Mouse (Mus musculus): Measurements from ENCODE around the gene Ublcp1. TPM values are rescaled to one million over a fixed set of nuclear protein-coding genes. Genes with fewer than 3 reads are reported as not detected.
"Not testable (repeated sequence)": the region's sequence is repeated elsewhere in the genome, so short reads cannot be mapped to it uniquely, and the experiment has no call there.

The Ublcp1 gene
- polyA plus RNA-seq, 1 experiment: 68.8 TPM

GRCm38 (mm10) chr11:44466949-44467442, 3.3 kb downstream of the Ublcp1 start:
- no peaks in the 10 kb centered on the region for H3K27me3 ChIP-seq (ENCODE audit: control insufficient read depth, insufficient read depth, low read length, poor library complexity, severe bottlenecking)
- H3K27ac ChIP-seq (ENCODE audit: insufficient read depth, low read length): no peak overlapping the region
- no peaks in the 10 kb centered on the region for H3K4me1 ChIP-seq (ENCODE audit: control insufficient read depth, insufficient read depth, low read length)
- no peak overlapping the region for H3K4me3 ChIP-seq (ENCODE audit: low read depth, low read length)
- H3K36me3 ChIP-seq (ENCODE audit: control insufficient read depth, insufficient read depth, low read length, poor library complexity, severe bottlenecking): peaks cover 16% of the 10 kb centered on the region
- no peak overlapping the region for H3K9ac ChIP-seq (ENCODE audit: low read depth, poor library complexity, severe bottlenecking)
- H3K9me3 ChIP-seq (replicated peaks; ENCODE audit: control insufficient read depth, insufficient read depth, low read length, poor library complexity, severe bottlenecking): no peaks in the 10 kb centered on the region
- TF ChIP-seq CTCF (IDR thresholded peaks at IDR 0.05; ENCODE audit: low read depth, low read length) (no peak), EP300 (IDR thresholded peaks at IDR 0.05; ENCODE audit: insufficient read depth, low read depth, low read length) (no peak), POLR2A (IDR thresholded peaks at IDR 0.05; ENCODE audit: insufficient read depth, low read length) (no peak)

- Histone ChIP-seq H3K36me3 (ENCODE audit: control insufficient read depth, insufficient read depth, low read length, poor library complexity, severe bottlenecking) (peaks cover 32% of the 10 kb centered on the region), H3K4me1 (ENCODE audit: control insufficient read depth, insufficient read depth, low read length) (no peaks in the 10 kb centered on the region), H3K9ac (ENCODE audit: low read depth, poor library complexity, severe bottlenecking) (no peak overlapping the region), H3K9me3 (replicated peaks; ENCODE audit: control insufficient read depth, insufficient read depth, low read length, poor library complexity, severe bottlenecking) (no peaks in the 10 kb centered on the region), H3K4me3 (ENCODE audit: low read depth, low read length) (no peak overlapping the region), H3K27me3 (ENCODE audit: control insufficient read depth, insufficient read depth, low read length, poor library complexity, severe bottlenecking) (no peaks in the 10 kb centered on the region), H3K27ac (ENCODE audit: insufficient read depth, low read length) (no peak overlapping the region)
- TF ChIP-seq EP300 (IDR thresholded peaks at IDR 0.05; ENCODE audit: insufficient read depth, low read depth, low read length) (no peak), POLR2A (IDR thresholded peaks at IDR 0.05; ENCODE audit: insufficient read depth, low read length) (no peak), CTCF (IDR thresholded peaks at IDR 0.05; ENCODE audit: low read depth, low read length) (no peak)
Observed at GRCm38 (mm10) chr11:44461493-44461892, 8.8 kb downstream of the Ublcp1 start.

GRCm38 (mm10) chr11:44453423-44453822, 16.9 kb downstream of the Ublcp1 start:
- TF ChIP-seq CTCF (IDR thresholded peaks at IDR 0.05; ENCODE audit: low read depth, low read length) (no peak), EP300 (IDR thresholded peaks at IDR 0.05; ENCODE audit: insufficient read depth, low read depth, low read length) (no peak), POLR2A (IDR thresholded peaks at IDR 0.05; ENCODE audit: insufficient read depth, low read length) (no peak)
- no peak overlapping the region for H3K4me3 ChIP-seq (ENCODE audit: low read depth, low read length)
- no peak overlapping the region for H3K27ac ChIP-seq (ENCODE audit: insufficient read depth, low read length)
- H3K9me3 ChIP-seq (replicated peaks; ENCODE audit: control insufficient read depth, insufficient read depth, low read length, poor library complexity, severe bottlenecking): no peaks in the 10 kb centered on the region
- H3K9ac ChIP-seq (ENCODE audit: low read depth, poor library complexity, severe bottlenecking): no peak overlapping the region
- no peaks in the 10 kb centered on the region for H3K27me3 ChIP-seq (ENCODE audit: control insufficient read depth, insufficient read depth, low read length, poor library complexity, severe bottlenecking)
- H3K36me3 ChIP-seq (ENCODE audit: control insufficient read depth, insufficient read depth, low read length, poor library complexity, severe bottlenecking): peaks cover 8% of the 10 kb centered on the region
- H3K4me1 ChIP-seq (ENCODE audit: control insufficient read depth, insufficient read depth, low read length): no peaks in the 10 kb centered on the region

- H3K4me1 ChIP-seq (ENCODE audit: control insufficient read depth, insufficient read depth, low read length); H3K9ac ChIP-seq (ENCODE audit: low read depth, poor library complexity, severe bottlenecking); H3K36me3 ChIP-seq (ENCODE audit: control insufficient read depth, insufficient read depth, low read length, poor library complexity, severe bottlenecking); H3K27ac ChIP-seq (ENCODE audit: insufficient read depth, low read length); H3K27me3 ChIP-seq (ENCODE audit: control insufficient read depth, insufficient read depth, low read length, poor library complexity, severe bottlenecking); H3K9me3 ChIP-seq (replicated peaks; ENCODE audit: control insufficient read depth, insufficient read depth, low read length, poor library complexity, severe bottlenecking); H3K4me3 ChIP-seq (ENCODE audit: low read depth, low read length): not testable (repeated sequence)
Observed at GRCm38 (mm10) chr11:44452016-44452415, 18.3 kb downstream of the Ublcp1 start.

GRCm38 (mm10) chr11:44451046-44451445, 19.3 kb downstream of the Ublcp1 start:
- TF ChIP-seq CTCF (IDR thresholded peaks at IDR 0.05; ENCODE audit: low read depth, low read length) (no peak), POLR2A (IDR thresholded peaks at IDR 0.05; ENCODE audit: insufficient read depth, low read length) (no peak), EP300 (IDR thresholded peaks at IDR 0.05; ENCODE audit: insufficient read depth, low read depth, low read length) (no peak)

GRCm38 (mm10) chr11:44437786-44438185, 32.5 kb downstream of the Ublcp1 start:
- TF ChIP-seq POLR2A (IDR thresholded peaks at IDR 0.05; ENCODE audit: insufficient read depth, low read length) (no peak), CTCF (IDR thresholded peaks at IDR 0.05; ENCODE audit: low read depth, low read length) (no peak), EP300 (IDR thresholded peaks at IDR 0.05; ENCODE audit: insufficient read depth, low read depth, low read length) (no peak)
- Histone ChIP-seq H3K4me1 (ENCODE audit: control insufficient read depth, insufficient read depth, low read length) (no peaks in the 10 kb centered on the region), H3K9me3 (replicated peaks; ENCODE audit: control insufficient read depth, insufficient read depth, low read length, poor library complexity, severe bottlenecking) (no peaks in the 10 kb centered on the region), H3K4me3 (ENCODE audit: low read depth, low read length) (no peak overlapping the region), H3K27me3 (ENCODE audit: control insufficient read depth, insufficient read depth, low read length, poor library complexity, severe bottlenecking) (no peaks in the 10 kb centered on the region; the same call in 1 of the 2 replicates), H3K9ac (ENCODE audit: low read depth, poor library complexity, severe bottlenecking) (no peak overlapping the region), H3K27ac (ENCODE audit: insufficient read depth, low read length) (no peak overlapping the region), H3K36me3 (ENCODE audit: control insufficient read depth, insufficient read depth, low read length, poor library complexity, severe bottlenecking) (no peaks in the 10 kb centered on the region)

More at GRCm38 (mm10) chr11:44451046-44451445, 19.3 kb downstream of the Ublcp1 start:
- Histone ChIP-seq H3K4me3 (ENCODE audit: low read depth, low read length) (no peak overlapping the region), H3K27ac (ENCODE audit: insufficient read depth, low read length) (no peak overlapping the region), H3K36me3 (ENCODE audit: control insufficient read depth, insufficient read depth, low read length, poor library complexity, severe bottlenecking) (no peaks in the 10 kb centered on the region; the same call in 1 of the 2 replicates), H3K9me3 (replicated peaks; ENCODE audit: control insufficient read depth, insufficient read depth, low read length, poor library complexity, severe bottlenecking) (no peaks in the 10 kb centered on the region), H3K4me1 (ENCODE audit: control insufficient read depth, insufficient read depth, low read length) (no peaks in the 10 kb centered on the region), H3K9ac (ENCODE audit: low read depth, poor library complexity, severe bottlenecking) (no peak overlapping the region), H3K27me3 (ENCODE audit: control insufficient read depth, insufficient read depth, low read length, poor library complexity, severe bottlenecking) (no peaks in the 10 kb centered on the region)
